Mouse (Mus musculus) liver, postnatal 0 days (tissue): ENCODE measurements around the gene Prex1. TPM values are rescaled to one million over a fixed set of nuclear protein-coding genes. Genes with fewer than 3 reads are reported as not detected.

Experiments
- ATAC-seq: fragments of 200-750 bp; cut with Nextera tagmentation; 2 replicates; pipeline ENCODE4 v1.8.0; 2017; ENCODE audit warnings: mild to moderate bottlenecking, moderate library complexity
- DNase-seq: peaks from one replicate; pipeline ENCODE4 v3.0.0-alpha.2; 2016
- H3K27ac ChIP-seq: fragments of 300-500 bp; sonication (generic); 2 replicates; pipeline ENCODE4 v1.5.1; 2014; ENCODE audit warnings: antibody characterized with exemption, moderate library complexity, mild to moderate bottlenecking, low read depth
- H3K27me3 ChIP-seq: fragments of 300-500 bp; sonication (generic); 2 replicates; pipeline ENCODE4 v1.6.1; 2014; ENCODE audit warnings: low read length, control low read depth, mixed read lengths; ENCODE audit not compliant: insufficient read depth
- H3K36me3 ChIP-seq: fragments of 300-500 bp; sonication (generic); replicated peaks from 2 replicates; pipeline ENCODE4 v1.6.1; 2014; ENCODE audit warnings: mild to moderate bottlenecking, control low read depth, low read length, moderate library complexity, mixed read lengths; ENCODE audit not compliant: insufficient read depth
- H3K4me1 ChIP-seq: fragments of 300-500 bp; sonication (generic); 2 replicates; pipeline ENCODE4 v1.6.1; 2014; ENCODE audit warnings: antibody characterized with exemption, mild to moderate bottlenecking, control low read depth; ENCODE audit not compliant: insufficient read depth
- H3K4me2 ChIP-seq: fragments of 300-500 bp; sonication (generic); 2 replicates; pipeline ENCODE4 v1.6.1; 2014; ENCODE audit warnings: low read depth, mild to moderate bottlenecking, low read length, moderate library complexity, mixed read lengths
- H3K4me3 ChIP-seq: fragments of 300-500 bp; sonication (generic); 2 replicates; pipeline ENCODE4 v1.5.1; 2014; ENCODE audit warnings: low read depth, low read length
- H3K9ac ChIP-seq: fragments of 300-500 bp; sonication (generic); replicated peaks from 2 replicates; pipeline ENCODE4 v1.6.1; 2014; ENCODE audit warnings: mild to moderate bottlenecking, moderate library complexity
- H3K9me3 ChIP-seq: fragments of 300-500 bp; sonication (generic); 2 replicates; pipeline ENCODE4 v1.6.1; 2016; ENCODE audit warnings: mild to moderate bottlenecking, control low read depth, low read length, mixed read lengths
- CTCF ChIP-seq: sonication (generic); IDR thresholded peaks from 2 replicates; pipeline ENCODE4 v1.5.1; 2016; ENCODE audit warnings: antibody characterized with exemption, low read depth
- EP300 ChIP-seq: IDR thresholded peaks from 2 replicates; pipeline ENCODE4 v1.6.1; 2016; ENCODE audit warnings: antibody characterized with exemption, low read depth, mild to moderate bottlenecking
- WGBS: fragments of 180-500 bp; shearing (Covaris S2); extraction: QIAGEN DNeasy Blood & Tissue Kit; methylation state at CpG from one replicate; pipeline ENCODE4 v1.1.7; 2014; ENCODE audit not compliant: insufficient replicate concordance; 5-methylcytosine and 5-hydroxymethylcytosine counted together
- polyA plus RNA-seq: library from polyadenylated mRNA; unstranded; fragments of >200 nt; fragmentation: Nextera tagmentation; extraction: Ambion mirVana; gene quantifications from 2 replicates; pipeline ENCODE4 v1.2.1, GENCODE M21; 2015

The Prex1 gene
- polyA plus RNA-seq, 1 experiment from 2014 or later: 6.3 TPM

GRCm38 (mm10) chr2:166699552-166699951 is 14.1 kb downstream of the Prex1 start:
- no peaks in the 10 kb centered on the region for H3K27me3 ChIP-seq
- no peak for TF ChIP-seq CTCF
- no peak for TF ChIP-seq EP300
- no peak overlapping the region; the same call in 1 of the 2 replicates for H3K27ac ChIP-seq
- no peak overlapping the region for H3K4me3 ChIP-seq
- peaks cover 48% of the 10 kb centered on the region for H3K4me1 ChIP-seq
- ATAC-seq (no peak), DNase-seq (no peak)
- peaks cover 3% of the 10 kb centered on the region; the same call in 1 of the 2 replicates for H3K36me3 ChIP-seq
- H3K9ac ChIP-seq: no peak overlapping the region
- WGBS: 63% methylated on average over 5 of the region's 5 CpGs
- no peak overlapping the region for H3K4me2 ChIP-seq
- no peaks in the 10 kb centered on the region for H3K9me3 ChIP-seq

- Histone ChIP-seq H3K36me3 (0 out of 2 replicates have a peak, but pooled peaks cover 3% of the 10 kb centered on the region), H3K4me3 (no peak overlapping the region), H3K9me3 (no peaks in the 10 kb centered on the region), H3K27ac (no peak overlapping the region), H3K27me3 (no peaks in the 10 kb centered on the region), H3K9ac (no peak overlapping the region), H3K4me2 (no peak overlapping the region), H3K4me1 (peaks cover 3% of the 10 kb centered on the region; the same call in 1 of the 2 replicates)
- TF ChIP-seq CTCF (no peak), EP300 (no peak)
- ATAC-seq (peak; percentile 57), DNase-seq (peak; percentile 58)
- WGBS: 97% methylated on average over 2 of the region's 2 CpGs
Measured at GRCm38 (mm10) chr2:166694616-166695015, 19.0 kb downstream of the Prex1 start.

GRCm38 (mm10) chr2:166693394-166693793 is 20.2 kb downstream of the Prex1 start:
- no peak for ATAC-seq

GRCm38 (mm10) chr2:166691602-166692509 is 21.8 kb downstream of the Prex1 start:
- Histone ChIP-seq H3K4me3 (no peak overlapping the region), H3K9ac (no peak overlapping the region), H3K27me3 (no peaks in the 10 kb centered on the region), H3K4me2 (no peak overlapping the region), H3K4me1 (peaks cover 4% of the 10 kb centered on the region), H3K36me3 (0 out of 2 replicates have a peak, but pooled peaks cover 3% of the 10 kb centered on the region), H3K27ac (no peak overlapping the region), H3K9me3 (no peaks in the 10 kb centered on the region)
- TF ChIP-seq EP300 (no peak), CTCF (no peak)
- WGBS: 86% methylated on average over 23 of the region's 23 CpGs
- ATAC-seq (no peak), DNase-seq (no peak)

More at GRCm38 (mm10) chr2:166693394-166693793, 20.2 kb downstream of the Prex1 start:
- TF ChIP-seq CTCF (no peak), EP300 (no peak)
- Histone ChIP-seq H3K9ac (no peak overlapping the region), H3K36me3 (0 out of 2 replicates have a peak, but pooled peaks cover 3% of the 10 kb centered on the region), H3K4me3 (no peak overlapping the region), H3K4me2 (no peak overlapping the region), H3K27me3 (no peaks in the 10 kb centered on the region), H3K9me3 (no peaks in the 10 kb centered on the region), H3K27ac (no peak overlapping the region), H3K4me1 (no peaks in the 10 kb centered on the region)
- no peak for DNase-seq
- WGBS: 76% methylated on average over 4 of the region's 4 CpGs

GRCm38 (mm10) chr2:166686917-166687316 is 26.7 kb downstream of the Prex1 start:
- Histone ChIP-seq H3K9me3 (no peaks in the 10 kb centered on the region), H3K27me3 (no peaks in the 10 kb centered on the region), H3K4me1 (peaks cover 19% of the 10 kb centered on the region), H3K4me3 (no peak overlapping the region), H3K9ac (no peak overlapping the region), H3K4me2 (no peak overlapping the region), H3K36me3 (no peaks in the 10 kb centered on the region), H3K27ac (no peak overlapping the region)
- TF ChIP-seq EP300: no peak
- TF ChIP-seq CTCF: no peak
- 31% methylated on average over 6 of the region's 6 CpGs for WGBS
- no peak for DNase-seq
- no peak for ATAC-seq

- TF ChIP-seq CTCF (no peak), EP300 (no peak)
- no peak overlapping the region for H3K4me2 ChIP-seq
- 55% methylated on average over 7 of the region's 8 CpGs for WGBS
- H3K36me3 ChIP-seq: no peaks in the 10 kb centered on the region
- H3K4me1 ChIP-seq: peaks cover 19% of the 10 kb centered on the region
- ATAC-seq (no peak), DNase-seq (no peak)
- H3K27me3 ChIP-seq: no peaks in the 10 kb centered on the region
- no peak overlapping the region for H3K27ac ChIP-seq
- no peak overlapping the region for H3K9ac ChIP-seq
- H3K9me3 ChIP-seq: no peaks in the 10 kb centered on the region
- no peak overlapping the region for H3K4me3 ChIP-seq
Measured at GRCm38 (mm10) chr2:166685824-166686223, 27.8 kb downstream of the Prex1 start.
